Mouse (Mus musculus) lung, adult 2 months (tissue): ENCODE results near the gene Ier3.

Experiments
- CTCF ChIP-seq: fragments of 200-500 bp; IDR thresholded peaks from 2 replicates; pipeline ENCODE4 v1.5.1; 2011; ENCODE audit warnings: mild to moderate bottlenecking, low read length, control low read depth; ENCODE audit not compliant: insufficient read depth
- POLR2A ChIP-seq: fragments of 200-500 bp; IDR thresholded peaks from 2 replicates; pipeline ENCODE4 v1.6.1; 2011; ENCODE audit warnings: low read depth, mild to moderate bottlenecking, control low read depth, low read length, borderline replicate concordance; ENCODE audit errors: extremely low read depth

DNA sequence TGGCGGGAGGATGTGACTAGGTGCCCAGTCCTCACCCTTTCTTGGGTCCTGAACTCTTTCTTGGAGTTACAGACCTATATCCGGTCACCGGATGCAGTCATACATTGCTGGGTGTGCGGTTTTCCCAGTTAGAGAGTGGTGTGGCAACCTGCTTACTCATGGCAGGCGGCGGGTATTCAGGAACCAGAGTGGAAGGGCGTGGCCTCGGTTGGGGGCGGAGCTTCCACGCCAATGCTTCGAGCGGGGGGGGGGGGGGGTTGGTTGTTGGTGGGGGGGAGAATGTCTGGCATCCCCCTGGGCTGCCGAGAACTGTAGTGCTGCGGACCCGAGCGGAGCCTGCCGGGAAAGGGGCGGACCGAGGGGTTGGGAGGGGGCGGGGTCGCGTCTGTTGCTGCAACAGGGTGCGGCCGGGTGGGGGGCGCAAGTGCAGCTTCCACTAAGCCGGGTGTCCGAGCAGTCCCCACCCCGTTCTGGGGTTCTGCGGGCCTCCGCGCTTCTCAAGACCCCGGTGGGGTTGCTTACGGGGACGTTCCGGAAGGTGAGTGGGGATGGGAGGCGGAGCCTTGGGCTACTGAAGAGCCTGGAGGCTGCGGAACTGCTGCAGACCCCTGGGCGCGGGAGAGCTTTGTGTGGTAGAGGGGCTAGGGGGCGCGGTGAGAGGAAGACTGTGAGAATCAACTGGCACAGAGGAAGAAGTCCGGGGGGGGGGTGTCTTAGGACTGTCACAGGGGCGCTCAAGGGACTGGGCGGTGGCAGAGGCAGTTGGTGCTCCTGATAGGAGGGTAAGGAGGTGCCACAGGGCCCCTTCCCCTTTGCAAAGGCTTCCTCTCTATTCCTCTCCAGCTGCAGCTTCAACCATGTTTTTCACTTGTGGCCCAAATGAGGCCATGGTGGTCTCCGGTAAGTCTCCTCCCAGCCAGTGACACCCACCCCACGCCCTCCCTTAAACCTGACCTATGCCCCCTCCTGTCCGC lies 1.8 kb downstream of the Ier3 start, which contains the start of gene Flot1:
- TF ChIP-seq CTCF (no peak), POLR2A (peak; percentile 72)
